Mouse (Mus musculus) limb, embryonic 14.5 days (tissue): ENCODE results near the gene Wdr43. TPM values are rescaled to one million over a fixed set of nuclear protein-coding genes. Genes with fewer than 3 reads are reported as not detected.

ENCODE experiments used
- ATAC-seq: fragments of 200-750 bp; cut with Nextera tagmentation; 2 replicates; pipeline ENCODE4 v1.8.0; 2017; ENCODE audit warnings: low read depth, moderate number of reproducible peaks, moderate TSS enrichment; ENCODE audit not compliant: low FRiP score
- DNase-seq: peaks from one replicate; pipeline ENCODE4 v3.0.0-alpha.2; 2015; ENCODE audit warnings: low spot score
- H3K27ac ChIP-seq: fragments of 300-500 bp; sonication (generic); replicated peaks from 2 replicates; pipeline ENCODE4 v1.5.1; 2014; ENCODE audit warnings: low read depth, mild to moderate bottlenecking, low read length, moderate library complexity, mixed read lengths
- H3K27me3 ChIP-seq: fragments of 300-500 bp; sonication (generic); 2 replicates; pipeline ENCODE4 v1.6.1; 2014; ENCODE audit warnings: low read length, mixed read lengths; ENCODE audit not compliant: control insufficient read depth, insufficient read depth
- H3K36me3 ChIP-seq: fragments of 300-500 bp; sonication (generic); 2 replicates; pipeline ENCODE4 v1.6.1; 2014; ENCODE audit warnings: mild to moderate bottlenecking, low read length, moderate library complexity, mixed read lengths; ENCODE audit not compliant: control insufficient read depth, insufficient read depth
- H3K4me1 ChIP-seq: fragments of 300-500 bp; sonication (generic); 2 replicates; pipeline ENCODE4 v1.6.1; 2014; ENCODE audit warnings: antibody characterized with exemption, low read length, mixed read lengths; ENCODE audit not compliant: control insufficient read depth, insufficient read depth
- H3K4me2 ChIP-seq: fragments of 300-500 bp; sonication (generic); replicated peaks from 2 replicates; pipeline ENCODE4 v1.6.1; 2014; ENCODE audit warnings: low read depth, mild to moderate bottlenecking, low read length, moderate library complexity; ENCODE audit not compliant: severe bottlenecking
- H3K4me3 ChIP-seq: fragments of 300-500 bp; sonication (generic); replicated peaks from 2 replicates; pipeline ENCODE4 v1.5.1; 2014; ENCODE audit warnings: low read length
- H3K9ac ChIP-seq: fragments of 300-500 bp; sonication (generic); 2 replicates; pipeline ENCODE4 v1.6.1; 2014; ENCODE audit warnings: mild to moderate bottlenecking, low read depth, low read length, moderate library complexity; ENCODE audit not compliant: severe bottlenecking
- H3K9me3 ChIP-seq: fragments of 300-500 bp; sonication (generic); 2 replicates; pipeline ENCODE4 v1.6.1; 2016; ENCODE audit warnings: low read length; ENCODE audit not compliant: control insufficient read depth
- POLR2A ChIP-seq: fragments of 200-500 bp; IDR thresholded peaks from 2 replicates; pipeline ENCODE4 v1.8.0; 2012; ENCODE audit warnings: inconsistent platforms, mild to moderate bottlenecking, moderate library complexity, borderline replicate concordance; ENCODE audit not compliant: insufficient read depth, insufficient read length; ENCODE audit errors: extremely low read depth
- WGBS: fragments of 180-500 bp; shearing (Covaris S2); extraction: QIAGEN DNeasy Blood & Tissue Kit; methylation state at CpG from one replicate; pipeline ENCODE4 v1.1.7; 2014; 5-methylcytosine and 5-hydroxymethylcytosine counted together
- polyA plus RNA-seq, 2 experiments: library from polyadenylated mRNA; depleted of rRNA in 1 of 2; stranded (reverse) in 1 of 2; unstranded in 1 of 2; fragments of >200 nt; fragmentation: Nextera tagmentation in 1 of 2; extraction: Ambion mirVana in 1 of 2; gene quantifications; 2 replicates each; pipeline versions ENCODE4 v1.2.1 to v1.2.3; 2012 to 2014

The Wdr43 gene
- polyA plus RNA-seq, 2 experiments, result 57.0 to 78.8 TPM

DNA sequence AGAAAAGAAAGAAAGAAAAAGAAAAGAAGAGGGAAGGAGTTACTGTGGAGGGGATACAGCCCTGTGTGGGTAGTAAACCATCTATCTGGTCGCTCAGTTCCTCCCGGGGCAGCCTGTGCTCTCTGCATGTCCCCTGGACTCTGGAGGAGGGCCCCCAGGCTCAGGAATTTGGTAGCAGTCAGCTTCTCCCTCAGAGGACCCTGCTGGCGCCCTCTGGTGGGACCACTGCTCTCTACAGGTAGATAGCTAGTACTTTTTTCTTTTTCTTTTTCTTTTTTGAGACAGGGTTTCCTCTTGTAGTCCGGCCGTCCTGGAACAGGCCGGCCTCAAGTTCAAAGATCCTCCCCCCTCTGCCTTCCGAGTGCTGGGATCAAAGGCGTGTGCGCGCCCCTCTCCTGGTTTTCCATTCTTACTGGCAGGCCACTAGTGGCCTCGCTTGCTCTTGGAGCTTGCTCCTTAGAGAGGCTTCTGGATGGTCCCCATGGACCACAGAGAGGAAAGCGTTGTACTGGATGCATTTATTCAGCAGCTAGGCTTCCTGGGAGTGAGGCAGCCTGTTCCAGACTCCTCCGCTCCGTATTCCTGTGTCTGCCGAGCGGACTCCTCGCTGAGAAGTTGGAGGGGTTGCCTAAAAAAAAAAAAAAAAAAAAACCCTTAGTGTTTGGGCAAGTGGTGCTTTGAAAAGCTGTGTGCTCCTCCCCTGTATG, 56.3 kb downstream of the Wdr43 start:
- no peak for ATAC-seq

GRCm38 (mm10) chr17:71673092-71673491, 57.4 kb downstream of the Wdr43 start, which contains the start of gene Togaram2:
TSS of gene Togaram2 (plus strand) at chr17:71673261.
- ATAC-seq, result no peak
- H3K27me3 ChIP-seq, result no peaks in the 10 kb centered on the region
- H3K9ac ChIP-seq, result no peak within 1 kb of the TSS
- H3K27ac ChIP-seq, result no peak within 1 kb of the TSS
- H3K4me2 ChIP-seq, result no peak within 1 kb of the TSS
- no peaks in the 10 kb centered on the region for H3K4me1 ChIP-seq
- 69% methylated on average over 9 of the region's 9 CpGs for WGBS
- no peaks in the 10 kb centered on the region for H3K36me3 ChIP-seq
- DNase-seq, result no peak
- no peaks in the 10 kb centered on the region for H3K9me3 ChIP-seq
- no peak for TF ChIP-seq POLR2A
- no peak within 1 kb of the TSS for H3K4me3 ChIP-seq

More for the DNA sequence above, 56.3 kb downstream of the Wdr43 start:
- H3K9ac ChIP-seq, result no peak overlapping the region
- TF ChIP-seq POLR2A, result no peak
- H3K27me3 ChIP-seq, result no peaks in the 10 kb centered on the region
- H3K27ac ChIP-seq, result no peak overlapping the region
- no peaks in the 10 kb centered on the region for H3K36me3 ChIP-seq
- no peaks in the 10 kb centered on the region for H3K4me1 ChIP-seq
- H3K9me3 ChIP-seq, result no peaks in the 10 kb centered on the region
- no peak overlapping the region for H3K4me3 ChIP-seq
- 62% methylated on average over 17 of the region's 17 CpGs for WGBS
- no peak overlapping the region for H3K4me2 ChIP-seq
- peak; percentile 38 for DNase-seq

GRCm38 (mm10) chr17:71673936-71674335, 58.2 kb downstream of the Wdr43 start:
- Histone ChIP-seq H3K27me3 (no peaks in the 10 kb centered on the region), H3K9ac (no peak overlapping the region), H3K4me1 (no peaks in the 10 kb centered on the region), H3K9me3 (no peaks in the 10 kb centered on the region), H3K4me3 (no peak overlapping the region), H3K27ac (no peak overlapping the region), H3K4me2 (no peak overlapping the region), H3K36me3 (no peaks in the 10 kb centered on the region)
- DNase-seq (no peak), ATAC-seq (no peak)
- no peak for TF ChIP-seq POLR2A
- 73% methylated on average over 9 of the region's 9 CpGs for WGBS

DNA sequence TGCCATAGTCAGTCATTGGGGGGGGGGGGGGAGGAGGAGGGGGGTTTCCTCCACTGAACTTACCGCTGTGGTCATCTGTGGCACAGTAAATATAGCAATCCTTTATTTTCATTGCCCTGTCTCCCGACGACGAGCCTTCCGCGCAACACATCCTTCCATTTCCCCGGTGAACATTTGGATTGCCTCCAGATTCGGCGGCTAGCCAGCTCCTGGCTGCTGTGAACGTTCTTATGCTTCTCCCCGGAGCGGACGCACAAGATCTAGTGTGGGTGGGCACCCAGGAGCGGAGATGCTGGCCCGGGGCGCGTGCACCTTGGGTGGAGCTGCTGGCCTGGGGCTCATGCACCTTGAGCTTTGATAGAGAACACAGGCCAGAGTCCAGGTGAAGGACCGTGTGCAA, 59.2 kb downstream of the Wdr43 start:
- TF ChIP-seq POLR2A, result no peak
- H3K4me1 ChIP-seq, result no peaks in the 10 kb centered on the region
- no peak overlapping the region for H3K9ac ChIP-seq
- H3K27ac ChIP-seq, result no peak overlapping the region
- 83% methylated on average over 18 of the region's 18 CpGs for WGBS
- H3K36me3 ChIP-seq, result no peaks in the 10 kb centered on the region
- no peaks in the 10 kb centered on the region for H3K27me3 ChIP-seq
- DNase-seq (no peak), ATAC-seq (no peak)
- H3K4me2 ChIP-seq, result no peak overlapping the region
- H3K9me3 ChIP-seq, result no peaks in the 10 kb centered on the region
- H3K4me3 ChIP-seq, result no peak overlapping the region

GRCm38 (mm10) chr17:71681666-71682065, 66.0 kb downstream of the Wdr43 start:
- H3K4me1 ChIP-seq, result no peaks in the 10 kb centered on the region
- no peaks in the 10 kb centered on the region for H3K9me3 ChIP-seq
- TF ChIP-seq POLR2A, result no peak
- WGBS, result 70% methylated on average over 14 of the region's 14 CpGs
- H3K4me3 ChIP-seq, result no peak overlapping the region
- H3K4me2 ChIP-seq, result no peak overlapping the region
- no peak overlapping the region for H3K9ac ChIP-seq
- ATAC-seq, result no peak
- no peaks in the 10 kb centered on the region for H3K36me3 ChIP-seq
- H3K27ac ChIP-seq, result no peak overlapping the region
- no peaks in the 10 kb centered on the region for H3K27me3 ChIP-seq
- no peak for DNase-seq
